Mouse (Mus musculus) stomach, postnatal 0 days (tissue): ENCODE measurements around the gene Sult4a1.

Experiments
- CTCF ChIP-seq: IDR thresholded peaks from 2 replicates; pipeline ENCODE4 v1.5.1; 2016; ENCODE audit warnings: antibody characterized with exemption, low read depth, mild to moderate bottlenecking, moderate library complexity
- EP300 ChIP-seq: optimal IDR thresholded peaks from 2 replicates; pipeline ENCODE3; 2016; ENCODE audit warnings: antibody characterized with exemption

- TF ChIP-seq EP300 (no peak), CTCF (no peak)
Measured at GRCm38 (mm10) chr15:84086775-84087174, 18.8 kb downstream of the Sult4a1 start.
